Mouse (Mus musculus) C2C12 (cell line): Measurements from ENCODE around the gene Eef1e1.

Experiments used
- CEBPB ChIP-seq: IDR thresholded peaks from one replicate; pipeline ENCODE4 v1.6.1; 2011; ENCODE audit warnings: low read depth, mild to moderate bottlenecking, control low read depth, moderate library complexity
- CTCF ChIP-seq: IDR thresholded peaks from one replicate; pipeline ENCODE4 v1.5.1; 2011; ENCODE audit not compliant: control insufficient read depth, insufficient read depth, insufficient read length
- MAX ChIP-seq: IDR thresholded peaks from one replicate; pipeline ENCODE4 v1.6.1; 2011; ENCODE audit warnings: mild to moderate bottlenecking, control low read depth
- MYOD1 ChIP-seq: IDR thresholded peaks from one replicate; pipeline ENCODE4 v1.6.1; 2011; ENCODE audit warnings: low read depth; ENCODE audit not compliant: control insufficient read depth, insufficient read length
- MYOG ChIP-seq: IDR thresholded peaks from one replicate; pipeline ENCODE4 v1.6.1; 2011; ENCODE audit not compliant: control insufficient read depth, insufficient read length; ENCODE audit errors: extremely low read depth

- TF ChIP-seq CTCF (no peak), MYOD1 (no peak), CEBPB (no peak), MYOG (no peak), MAX (no peak)
Observed at GRCm38 (mm10) chr13:38597076-38597475, 61.8 kb downstream of the Eef1e1 start.
